Mouse (Mus musculus) heart, embryonic 11.5 days (tissue): ENCODE data around the gene Arpc5. TPM values are rescaled to one million over a fixed set of nuclear protein-coding genes. Genes with fewer than 3 reads are reported as not detected.
"Not testable (repeated sequence)": the region's sequence is repeated elsewhere in the genome, so short reads cannot be mapped to it uniquely, and the experiment has no call there.

ENCODE experiments used
- ATAC-seq: fragments of 200-750 bp; cut with Nextera tagmentation; replicated peaks from 2 replicates; pipeline ENCODE4 v1.8.0; 2017; ENCODE audit warnings: moderate library complexity; ENCODE audit not compliant: insufficient number of reproducible peaks, low FRiP score, low TSS enrichment
- H3K27ac ChIP-seq: fragments of 300-500 bp; sonication (generic); 2 replicates; pipeline ENCODE4 v1.5.1; 2014; ENCODE audit warnings: mild to moderate bottlenecking, low read depth, low read length
- H3K27me3 ChIP-seq: fragments of 300-500 bp; sonication (generic); 2 replicates; pipeline ENCODE4 v1.6.1; 2014; ENCODE audit warnings: mild to moderate bottlenecking, low read length, mixed read lengths; ENCODE audit not compliant: control insufficient read depth, insufficient read depth
- H3K36me3 ChIP-seq: fragments of 300-500 bp; sonication (generic); 2 replicates; pipeline ENCODE4 v1.6.1; 2014; ENCODE audit warnings: mild to moderate bottlenecking, low read length, moderate library complexity, mixed read lengths; ENCODE audit not compliant: control insufficient read depth, insufficient read depth
- H3K4me1 ChIP-seq: fragments of 300-500 bp; sonication (generic); 2 replicates; pipeline ENCODE4 v1.6.1; 2014; ENCODE audit warnings: low read length; ENCODE audit not compliant: control insufficient read depth, insufficient read depth
- H3K4me2 ChIP-seq: fragments of 300-500 bp; sonication (generic); 2 replicates; pipeline ENCODE4 v1.6.1; 2014; ENCODE audit warnings: mild to moderate bottlenecking, moderate library complexity
- H3K4me3 ChIP-seq: fragments of 300-500 bp; sonication (generic); 2 replicates; pipeline ENCODE4 v1.5.1; 2014; ENCODE audit warnings: low read depth, low read length
- H3K9ac ChIP-seq: fragments of 300-500 bp; sonication (generic); 2 replicates; pipeline ENCODE4 v1.6.1; 2014; ENCODE audit warnings: mild to moderate bottlenecking, low read depth, low read length, moderate library complexity
- H3K9me3 ChIP-seq: fragments of 300-500 bp; sonication (generic); replicated peaks from 2 replicates; pipeline ENCODE4 v1.6.1; 2016; ENCODE audit warnings: low read length; ENCODE audit not compliant: control insufficient read depth
- WGBS: fragments of 180-500 bp; shearing (Covaris S2); extraction: QIAGEN DNeasy Blood & Tissue Kit; methylation state at CpG from one replicate; pipeline ENCODE4 v1.1.7; 2014; ENCODE audit not compliant: insufficient replicate concordance; 5-methylcytosine and 5-hydroxymethylcytosine counted together
- polyA plus RNA-seq: library from polyadenylated mRNA; unstranded; fragments of >200 nt; fragmentation: Nextera tagmentation; extraction: Ambion mirVana; gene quantifications from 2 replicates; pipeline ENCODE4 v1.2.1, GENCODE M21; 2014

Gene Arpc5
- polyA plus RNA-seq, 1 experiment from 2014 or later, result 257 TPM

GRCm38 (mm10) chr1:152767749-152768488 is 1.6 kb downstream of the Arpc5 start:
- H3K36me3 ChIP-seq, result peaks cover 14% of the 10 kb centered on the region; the same call in 1 of the 2 replicates
- peak; percentile 56; the same call in 1 of the 2 replicates for ATAC-seq
- H3K4me3 ChIP-seq, result peak overlapping the region; percentile 93
- H3K4me2 ChIP-seq, result peak overlapping the region; percentile 69
- no peaks in the 10 kb centered on the region for H3K4me1 ChIP-seq
- 8% methylated on average over 5 of the region's 5 CpGs for WGBS
- H3K9me3 ChIP-seq, result no peaks in the 10 kb centered on the region
- H3K9ac ChIP-seq, result no peak overlapping the region
- peaks cover 7% of the 10 kb centered on the region; the same call in 1 of the 2 replicates for H3K27me3 ChIP-seq
- H3K27ac ChIP-seq, result no peak overlapping the region

GRCm38 (mm10) chr1:152771016-152771415 is 4.7 kb downstream of the Arpc5 start:
- H3K9me3 ChIP-seq, result no peaks in the 10 kb centered on the region
- no peaks in the 10 kb centered on the region for H3K4me1 ChIP-seq
- ATAC-seq, result no peak
- no peak overlapping the region for H3K27ac ChIP-seq
- H3K9ac ChIP-seq, result no peak overlapping the region
- H3K27me3 ChIP-seq, result no peaks in the 10 kb centered on the region
- no peak overlapping the region for H3K4me2 ChIP-seq
- H3K4me3 ChIP-seq, result no peak overlapping the region
- 92% methylated on average over 9 of the region's 9 CpGs for WGBS
- peaks cover 16% of the 10 kb centered on the region for H3K36me3 ChIP-seq

GRCm38 (mm10) chr1:152774601-152775000 is 8.3 kb downstream of the Arpc5 start:
- H3K4me2 ChIP-seq, H3K4me1 ChIP-seq, H3K9me3 ChIP-seq, H3K27ac ChIP-seq, H3K27me3 ChIP-seq, ATAC-seq, H3K9ac ChIP-seq, H3K4me3 ChIP-seq: not testable (repeated sequence)
- H3K36me3 ChIP-seq, result peaks cover 22% of the 10 kb centered on the region
- WGBS, result 89% methylated on average over 3 of the region's 3 CpGs

GRCm38 (mm10) chr1:152779071-152779737 is 12.9 kb downstream of the Arpc5 start:
- 25% methylated on average over 10 of the region's 10 CpGs for WGBS
- Histone ChIP-seq H3K9me3 (no peaks in the 10 kb centered on the region), H3K4me1 (no peaks in the 10 kb centered on the region; the same call in 1 of the 2 replicates), H3K4me3 (no peak overlapping the region), H3K4me2 (peak overlapping the region; percentile 22; the same call in 1 of the 2 replicates), H3K27me3 (no peaks in the 10 kb centered on the region), H3K27ac (no peak overlapping the region), H3K36me3 (peaks cover 6% of the 10 kb centered on the region; the same call in 1 of the 2 replicates), H3K9ac (no peak overlapping the region)
- 0 out of 2 replicates have a peak, but pooled peaks have one; percentile 52 for ATAC-seq

GRCm38 (mm10) chr1:152784620-152785019 is 18.3 kb downstream of the Arpc5 start:
- ATAC-seq, result no peak
- H3K9me3 ChIP-seq, result no peaks in the 10 kb centered on the region
- H3K9ac ChIP-seq, result no peak overlapping the region
- no peaks in the 10 kb centered on the region for H3K36me3 ChIP-seq
- H3K4me3 ChIP-seq, result no peak overlapping the region
- no peaks in the 10 kb centered on the region for H3K4me1 ChIP-seq
- no peaks in the 10 kb centered on the region for H3K27me3 ChIP-seq
- H3K4me2 ChIP-seq, result no peak overlapping the region
- 95% methylated on average over 8 of the region's 8 CpGs for WGBS
- H3K27ac ChIP-seq, result no peak overlapping the region

GRCm38 (mm10) chr1:152785446-152785845 is 19.1 kb downstream of the Arpc5 start:
- 74% methylated on average over 3 of the region's 3 CpGs for WGBS
- H3K4me1 ChIP-seq, H3K4me3 ChIP-seq, ATAC-seq, H3K36me3 ChIP-seq, H3K27me3 ChIP-seq, H3K4me2 ChIP-seq, H3K27ac ChIP-seq, H3K9ac ChIP-seq, H3K9me3 ChIP-seq: not testable (repeated sequence)

GRCm38 (mm10) chr1:152786953-152787352 is 20.6 kb downstream of the Arpc5 start:
- Histone ChIP-seq H3K9ac (no peak overlapping the region), H3K4me2 (no peak overlapping the region), H3K4me1 (peaks cover 11% of the 10 kb centered on the region), H3K4me3 (no peak overlapping the region), H3K27me3 (no peaks in the 10 kb centered on the region), H3K9me3 (no peaks in the 10 kb centered on the region), H3K27ac (no peak overlapping the region), H3K36me3 (no peaks in the 10 kb centered on the region)
- ATAC-seq, result no peak
- WGBS, result 78% methylated on average over 4 of the region's 4 CpGs

GRCm38 (mm10) chr1:152788121-152788660 is 21.8 kb downstream of the Arpc5 start:
- Histone ChIP-seq H3K9ac (no peak overlapping the region), H3K4me1 (peaks cover 16% of the 10 kb centered on the region), H3K4me2 (no peak overlapping the region), H3K9me3 (no peaks in the 10 kb centered on the region), H3K27me3 (no peaks in the 10 kb centered on the region), H3K4me3 (no peak overlapping the region), H3K36me3 (no peaks in the 10 kb centered on the region), H3K27ac (no peak overlapping the region)
- no peak for ATAC-seq
- 51% methylated on average over 4 of the region's 4 CpGs for WGBS
